Mouse (Mus musculus) layer of hippocampus, postnatal 25 days (tissue): ENCODE data around the gene Pdx1. TPM values are rescaled to one million over a fixed set of nuclear protein-coding genes. Genes with fewer than 3 reads are reported as not detected.

ENCODE experiments used
- DNase-seq, 2 experiments: peaks; one replicate each; pipeline ENCODE4 v3.0.0; 2022; ENCODE audit warnings: mixed read lengths in 2 of 2, low spot score in 1 of 2; ENCODE audit errors: extremely low spot score in 1 of 2
- total RNA-seq, 2 experiments: library from RNA; stranded (reverse); gene quantifications; 2 replicates each; pipeline ENCODE4 v1.2.3; 2021

The Pdx1 gene
- total RNA-seq, 2 experiments from 2014 or later, result not detected

- DNase-seq, result no peak
Measured at GRCm38 (mm10) chr5:147276701-147277546, 7.2 kb downstream of the Pdx1 start.

- DNase-seq, result no peak
Measured at GRCm38 (mm10) chr5:147277547-147277925, 7.8 kb downstream of the Pdx1 start.

GRCm38 (mm10) chr5:147284365-147284764 is 14.6 kb downstream of the Pdx1 start:
- DNase-seq, result no peak

GRCm38 (mm10) chr5:147291764-147292505 is 22.2 kb downstream of the Pdx1 start:
- DNase-seq, result no peak

- DNase-seq, result no peak
Measured at GRCm38 (mm10) chr5:147292506-147293120, 22.9 kb downstream of the Pdx1 start.

- DNase-seq, result peak in 1 of 2 experiments; percentile 65
Measured at GRCm38 (mm10) chr5:147293127-147293910, 23.6 kb downstream of the Pdx1 start.

- DNase-seq, result no peak
Measured at GRCm38 (mm10) chr5:147294121-147294520, 24.4 kb downstream of the Pdx1 start.

- DNase-seq, result no peak
Measured at GRCm38 (mm10) chr5:147297249-147297648, 27.5 kb downstream of the Pdx1 start.

GRCm38 (mm10) chr5:147299255-147300000 is 29.7 kb downstream of the Pdx1 start:
- peak in 1 of 2 experiments; percentile 30 for DNase-seq

GRCm38 (mm10) chr5:147300001-147300363 is 30.2 kb downstream of the Pdx1 start:
- DNase-seq, result no peak

GRCm38 (mm10) chr5:147300917-147301780 is 31.4 kb downstream of the Pdx1 start:
- no peak for DNase-seq

GRCm38 (mm10) chr5:147301781-147302070 is 32.0 kb downstream of the Pdx1 start:
- no peak for DNase-seq

- no peak for DNase-seq
Measured at GRCm38 (mm10) chr5:147302141-147302540, 32.4 kb downstream of the Pdx1 start.

- DNase-seq, result no peak
Measured at GRCm38 (mm10) chr5:147302746-147303400, 33.1 kb downstream of the Pdx1 start.

GRCm38 (mm10) chr5:147304276-147305155 is 34.8 kb downstream of the Pdx1 start:
- DNase-seq, result no peak

GRCm38 (mm10) chr5:147305166-147305565 is 35.4 kb downstream of the Pdx1 start:
- no peak for DNase-seq

- no peak for DNase-seq
Measured at GRCm38 (mm10) chr5:147305856-147306637, 36.3 kb downstream of the Pdx1 start.
